Mouse (Mus musculus): ENCODE measurements at regions not wholly inside any gene's neighbourhood (a gene's known extent, or its start where the extent isn't known, plus 50 kb on each side); places are given as distances from the start of the nearest gene placed in this dataset.

DNA sequence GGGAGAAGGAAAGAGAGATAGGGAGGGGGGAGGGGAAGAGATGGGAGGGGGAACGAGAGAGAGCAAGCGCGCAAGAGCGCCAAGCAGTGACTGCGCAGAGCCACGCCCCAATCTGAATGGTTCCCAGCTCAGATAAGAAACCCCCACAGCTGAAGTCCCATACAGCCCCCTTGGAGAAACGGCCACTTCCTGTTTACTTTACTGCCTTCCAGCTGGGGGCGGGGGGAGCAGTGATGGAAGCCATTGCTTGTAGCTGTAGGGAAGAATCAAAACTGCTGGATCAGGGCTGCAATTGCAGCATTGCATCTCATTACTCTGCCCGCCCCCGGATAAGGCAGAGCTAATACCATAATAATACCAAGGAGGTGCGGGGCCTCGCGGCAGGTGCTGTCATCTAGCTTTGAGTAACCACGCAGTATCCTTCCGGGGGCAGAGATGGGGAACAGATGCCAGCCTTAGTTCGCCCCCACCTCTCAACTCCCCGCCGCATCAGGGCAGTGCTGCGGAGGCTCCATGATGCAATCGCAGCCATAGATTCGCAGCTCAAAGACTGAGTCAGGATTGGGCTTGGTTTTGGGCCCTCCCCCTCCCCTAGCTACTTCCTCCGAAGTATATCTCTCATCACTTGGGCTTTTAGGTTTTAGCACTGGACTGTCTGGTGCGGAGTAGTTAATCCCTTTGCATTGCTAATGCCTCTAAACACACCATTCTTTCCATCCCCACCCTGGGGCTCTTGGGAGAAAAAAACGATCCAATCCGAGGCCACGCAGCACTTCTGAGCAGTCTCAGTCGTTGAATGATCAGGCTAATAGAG is 66.5 kb downstream of the Ddx3x start:
- Histone ChIP-seq H3K9me3 (ENCODE audit: control insufficient read depth, insufficient read depth, low read depth, low read length) (no peaks in the 10 kb centered on the region), H3K36me3 (ENCODE audit: control insufficient read depth, insufficient read depth, low read length, poor library complexity, severe bottlenecking) (no peaks in the 10 kb centered on the region), H3K27ac (ENCODE audit: insufficient read depth, low read depth, low read length, poor library complexity, severe bottlenecking) (peak overlapping the region; percentile 100), H3K9ac (ENCODE audit: insufficient read depth, low read depth, low read length, poor library complexity, severe bottlenecking) (peak overlapping the region; percentile 87), H3K4me1 (ENCODE audit: control insufficient read depth in 2 of 2, insufficient read depth in 2 of 2, low read length in 2 of 2, poor library complexity in 1 of 2) (peaks cover 3 to 9% of the 10 kb centered on the region in 2 experiments; a peak in 3 of 4 replicates), H3K4me3 (ENCODE audit: insufficient read depth in 1 of 2, low read depth in 1 of 2, low read length in 2 of 2, poor library complexity in 1 of 2, severe bottlenecking in 1 of 2) (peak overlapping the region; percentile 66 to 71)
- DNase-seq (ENCODE audit: low read depth, low spot score) = no peak
- TF ChIP-seq ZC3H11A (IDR thresholded peaks at IDR 0.05; ENCODE audit: borderline replicate concordance, low read depth, low read length) = no peak
- no peak for TF ChIP-seq HCFC1 (IDR thresholded peaks at IDR 0.05; ENCODE audit: borderline replicate concordance, insufficient read depth, low read length)
- TF ChIP-seq MAFK (IDR thresholded peaks at IDR 0.05; ENCODE audit: insufficient read depth, low read depth, low read length) = no peak
- TF ChIP-seq CHD2 (IDR thresholded peaks at IDR 0.05; ENCODE audit: low read depth, low read length) = no peak
- no peak for TF ChIP-seq ZNF384 (IDR thresholded peaks at IDR 0.05; ENCODE audit: low read depth, low read length)
- in situ Hi-C loops (cut with MboI; ENCODE audit: low sequenced_read_pairs in 2 of 2, unreplicated experiment in 2 of 2) = no loop called here

- H3K9me3 ChIP-seq (ENCODE audit: control insufficient read depth, insufficient read depth, low read depth, low read length) = no peaks in the 10 kb centered on the region
- H3K4me1 ChIP-seq (ENCODE audit: control insufficient read depth in 2 of 2, insufficient read depth in 2 of 2, low read length in 2 of 2, poor library complexity in 1 of 2) = peaks cover 3 to 9% of the 10 kb centered on the region in 2 experiments; a peak in 3 of 4 replicates
- in situ Hi-C loops (cut with MboI; ENCODE audit: low sequenced_read_pairs in 2 of 2, unreplicated experiment in 2 of 2) = no loop called here
- no peak overlapping the region for H3K9ac ChIP-seq (ENCODE audit: insufficient read depth, low read depth, low read length, poor library complexity, severe bottlenecking)
- no peak overlapping the region for H3K4me3 ChIP-seq (ENCODE audit: insufficient read depth in 1 of 2, low read depth in 1 of 2, low read length in 2 of 2, poor library complexity in 1 of 2, severe bottlenecking in 1 of 2)
- TF ChIP-seq ZNF384 (IDR thresholded peaks at IDR 0.05; ENCODE audit: low read depth, low read length) (peak; percentile 62; the same call in 1 of the 2 replicates), CHD2 (IDR thresholded peaks at IDR 0.05; ENCODE audit: low read depth, low read length) (no peak), ZC3H11A (IDR thresholded peaks at IDR 0.05; ENCODE audit: borderline replicate concordance, low read depth, low read length) (no peak)
- no peak overlapping the region for H3K27ac ChIP-seq (ENCODE audit: insufficient read depth, low read depth, low read length, poor library complexity, severe bottlenecking)
- no peaks in the 10 kb centered on the region for H3K36me3 ChIP-seq (ENCODE audit: control insufficient read depth, insufficient read depth, low read length, poor library complexity, severe bottlenecking)
- DNase-seq (ENCODE audit: low read depth, low spot score) = no peak
Measured at GRCm38 (mm10) chrX:13348415-13348814, 67.6 kb downstream of the Ddx3x start.

GRCm38 (mm10) chrX:13350461-13350860 is 69.7 kb downstream of the Ddx3x start:
- Histone ChIP-seq H3K36me3 (ENCODE audit: control insufficient read depth, insufficient read depth, low read length, poor library complexity, severe bottlenecking) (no peaks in the 10 kb centered on the region), H3K9me3 (ENCODE audit: control insufficient read depth, insufficient read depth, low read depth, low read length) (no peaks in the 10 kb centered on the region), H3K27ac (ENCODE audit: insufficient read depth, low read depth, low read length, poor library complexity, severe bottlenecking) (no peak overlapping the region), H3K4me1 (ENCODE audit: control insufficient read depth in 2 of 2, insufficient read depth in 2 of 2, low read length in 2 of 2, poor library complexity in 1 of 2) (peaks cover 2 to 5% of the 10 kb centered on the region in 2 experiments; a peak in 2 of 4 replicates), H3K4me3 (ENCODE audit: insufficient read depth in 1 of 2, low read depth in 1 of 2, low read length in 2 of 2, poor library complexity in 1 of 2, severe bottlenecking in 1 of 2) (no peak overlapping the region), H3K9ac (ENCODE audit: insufficient read depth, low read depth, low read length, poor library complexity, severe bottlenecking) (no peak overlapping the region)
- no peak for DNase-seq (ENCODE audit: low read depth, low spot score)
- in situ Hi-C loops (cut with MboI; ENCODE audit: low sequenced_read_pairs in 2 of 2, unreplicated experiment in 2 of 2) = no loop called here
- TF ChIP-seq ZC3H11A (IDR thresholded peaks at IDR 0.05; ENCODE audit: borderline replicate concordance, low read depth, low read length) = no peak
- no peak for TF ChIP-seq HCFC1 (IDR thresholded peaks at IDR 0.05; ENCODE audit: borderline replicate concordance, insufficient read depth, low read length)
- no peak for TF ChIP-seq MAFK (IDR thresholded peaks at IDR 0.05; ENCODE audit: insufficient read depth, low read depth, low read length)
- TF ChIP-seq ZNF384 (IDR thresholded peaks at IDR 0.05; ENCODE audit: low read depth, low read length) = no peak
- no peak for TF ChIP-seq CHD2 (IDR thresholded peaks at IDR 0.05; ENCODE audit: low read depth, low read length)

DNA sequence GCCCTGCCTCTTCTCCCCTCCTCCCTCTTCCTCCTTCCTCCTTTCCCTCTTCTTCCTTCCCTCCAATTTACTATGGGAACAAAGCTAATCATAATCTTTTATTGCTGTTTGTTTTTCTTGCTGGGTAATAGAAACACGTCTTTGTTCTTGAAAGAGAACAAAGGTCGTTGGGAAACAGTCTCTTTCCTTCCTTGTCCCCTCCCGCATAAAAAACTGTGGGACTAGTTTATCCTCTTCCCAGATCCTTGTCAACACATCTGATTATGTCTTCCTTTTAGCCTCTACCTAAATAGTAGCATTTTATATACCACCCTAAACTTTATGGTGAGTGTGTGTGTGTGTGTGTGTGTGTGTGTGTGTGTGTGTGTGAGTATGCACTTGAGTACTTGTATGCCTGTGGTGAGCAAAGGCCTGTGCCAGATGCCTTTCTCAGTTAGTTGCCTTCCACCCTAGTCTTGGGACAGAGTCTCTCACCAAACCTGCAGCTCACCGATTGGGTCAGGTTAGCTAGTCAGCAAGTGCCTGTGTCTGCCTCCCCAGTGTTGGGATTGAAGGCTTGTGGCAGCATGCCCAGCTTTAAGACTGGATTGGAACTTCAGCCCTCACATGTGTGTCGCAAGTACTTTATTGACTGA is 76.5 kb downstream of the Ddx3x start:
- Histone ChIP-seq H3K27ac (ENCODE audit: insufficient read depth, low read depth, low read length, poor library complexity, severe bottlenecking) (no peak overlapping the region), H3K4me3 (ENCODE audit: insufficient read depth in 1 of 2, low read depth in 1 of 2, low read length in 2 of 2, poor library complexity in 1 of 2, severe bottlenecking in 1 of 2) (no peak overlapping the region), H3K9ac (ENCODE audit: insufficient read depth, low read depth, low read length, poor library complexity, severe bottlenecking) (no peak overlapping the region), H3K36me3 (ENCODE audit: control insufficient read depth, insufficient read depth, low read length, poor library complexity, severe bottlenecking) (no peaks in the 10 kb centered on the region), H3K4me1 (ENCODE audit: control insufficient read depth in 2 of 2, insufficient read depth in 2 of 2, low read length in 2 of 2, poor library complexity in 1 of 2) (no peaks in the 10 kb centered on the region), H3K9me3 (ENCODE audit: control insufficient read depth, insufficient read depth, low read depth, low read length) (no peaks in the 10 kb centered on the region)
- DNase-seq (ENCODE audit: low read depth, low spot score) = no peak
- TF ChIP-seq MAFK (IDR thresholded peaks at IDR 0.05; ENCODE audit: insufficient read depth, low read depth, low read length) = no peak
- TF ChIP-seq HCFC1 (IDR thresholded peaks at IDR 0.05; ENCODE audit: borderline replicate concordance, insufficient read depth, low read length) = no peak
- no peak for TF ChIP-seq ZC3H11A (IDR thresholded peaks at IDR 0.05; ENCODE audit: borderline replicate concordance, low read depth, low read length)
- TF ChIP-seq CHD2 (IDR thresholded peaks at IDR 0.05; ENCODE audit: low read depth, low read length) = no peak
- TF ChIP-seq ZNF384 (IDR thresholded peaks at IDR 0.05; ENCODE audit: low read depth, low read length) = no peak
- in situ Hi-C loops (cut with MboI; ENCODE audit: low sequenced_read_pairs in 2 of 2, unreplicated experiment in 2 of 2) = no loop called here

All from ES-E14 (cell line).